Mouse (Mus musculus): ENCODE data around the gene Snx21. TPM values are rescaled to one million over a fixed set of nuclear protein-coding genes. Genes with fewer than 3 reads are reported as not detected.

The Snx21 gene
- polyA plus RNA-seq, 1 experiment, result 19.2 TPM

GRCm38 (mm10) chr2:164803201-164803920 is 17.7 kb downstream of the Snx21 start:
- peak overlapping the region; percentile 35 for H3K4me3 ChIP-seq (ENCODE audit: low read depth, low read length)
- no peaks in the 10 kb centered on the region for H3K27me3 ChIP-seq (ENCODE audit: control insufficient read depth, insufficient read depth, low read length)
- no peak for TF ChIP-seq POLR2A (IDR thresholded peaks at IDR 0.05; ENCODE audit: low read depth, low read length)
- no peak for TF ChIP-seq CTCF (IDR thresholded peaks at IDR 0.05; ENCODE audit: extremely low read depth, insufficient read length, insufficient replicate concordance, low read depth, low read length)
- 38% methylated on average over 16 of the region's 16 CpGs for WGBS
- H3K36me3 ChIP-seq (ENCODE audit: control insufficient read depth, insufficient read depth, low read length), result peaks cover 20% of the 10 kb centered on the region
- peak overlapping the region; percentile 52 for H3K27ac ChIP-seq (ENCODE audit: insufficient read depth, low read depth, low read length)
- peaks cover 10% of the 10 kb centered on the region; the same call in 1 of the 2 replicates for H3K4me1 ChIP-seq (ENCODE audit: control insufficient read depth, insufficient read depth, insufficient read length, low read length)

GRCm38 (mm10) chr2:164803921-164804313 is 18.3 kb downstream of the Snx21 start:
- Histone ChIP-seq H3K4me3 (ENCODE audit: low read depth, low read length) (peak overlapping the region; percentile 79), H3K4me1 (ENCODE audit: control insufficient read depth, insufficient read depth, insufficient read length, low read length) (peaks cover 10% of the 10 kb centered on the region; the same call in 1 of the 2 replicates), H3K36me3 (ENCODE audit: control insufficient read depth, insufficient read depth, low read length) (peaks cover 20% of the 10 kb centered on the region), H3K27me3 (ENCODE audit: control insufficient read depth, insufficient read depth, low read length) (no peaks in the 10 kb centered on the region), H3K27ac (ENCODE audit: insufficient read depth, low read depth, low read length) (peak overlapping the region; percentile 52)
- WGBS, result 7% methylated on average over 1 of the region's 1 CpGs
- no peak for TF ChIP-seq CTCF (IDR thresholded peaks at IDR 0.05; ENCODE audit: extremely low read depth, insufficient read length, insufficient replicate concordance, low read depth, low read length)

- Histone ChIP-seq H3K36me3 (ENCODE audit: control insufficient read depth, insufficient read depth, low read length) (peaks cover 16% of the 10 kb centered on the region), H3K4me3 (ENCODE audit: low read depth, low read length) (peak within 1 kb of the TSS; percentile 79), H3K27me3 (ENCODE audit: control insufficient read depth, insufficient read depth, low read length) (no peaks in the 10 kb centered on the region), H3K27ac (ENCODE audit: insufficient read depth, low read depth, low read length) (peak within 1 kb of the TSS; percentile 88), H3K4me1 (ENCODE audit: control insufficient read depth, insufficient read depth, insufficient read length, low read length) (peaks cover 10% of the 10 kb centered on the region; the same call in 1 of the 2 replicates)
- under 1% methylated on average over 47 of the region's 47 CpGs for WGBS
- no peak for TF ChIP-seq CTCF (IDR thresholded peaks at IDR 0.05; ENCODE audit: extremely low read depth, insufficient read length, insufficient replicate concordance, low read depth, low read length)
- TF ChIP-seq POLR2A (IDR thresholded peaks at IDR 0.05; ENCODE audit: low read depth, low read length), result peak; percentile 80
These were observed 19.1 kb downstream of the Snx21 start, which contains the start of the genes Acot8 and Zswim3 for GRCm38 (mm10) chr2:164804533-164805331. TSS of gene Acot8 (minus strand) at chr2:164804882. TSS of gene Zswim3 (plus strand) at chr2:164805098.

GRCm38 (mm10) chr2:164805332-164805718 is 19.7 kb downstream of the Snx21 start:
- no peaks in the 10 kb centered on the region for H3K27me3 ChIP-seq (ENCODE audit: control insufficient read depth, insufficient read depth, low read length)
- no peak for TF ChIP-seq POLR2A (IDR thresholded peaks at IDR 0.05; ENCODE audit: low read depth, low read length)
- no peak for TF ChIP-seq CTCF (IDR thresholded peaks at IDR 0.05; ENCODE audit: extremely low read depth, insufficient read length, insufficient replicate concordance, low read depth, low read length)
- peaks cover 12% of the 10 kb centered on the region for H3K36me3 ChIP-seq (ENCODE audit: control insufficient read depth, insufficient read depth, low read length)
- under 1% methylated on average over 21 of the region's 21 CpGs for WGBS
- peaks cover 10% of the 10 kb centered on the region; the same call in 1 of the 2 replicates for H3K4me1 ChIP-seq (ENCODE audit: control insufficient read depth, insufficient read depth, insufficient read length, low read length)
- peak overlapping the region; percentile 88 for H3K27ac ChIP-seq (ENCODE audit: insufficient read depth, low read depth, low read length)
- H3K4me3 ChIP-seq (ENCODE audit: low read depth, low read length), result peak overlapping the region; percentile 72

- 32% methylated on average over 7 of the region's 7 CpGs for WGBS
- H3K4me1 ChIP-seq (ENCODE audit: control insufficient read depth, insufficient read depth, insufficient read length, low read length), result peaks cover 10% of the 10 kb centered on the region; the same call in 1 of the 2 replicates
- H3K27ac ChIP-seq (ENCODE audit: insufficient read depth, low read depth, low read length), result peak overlapping the region; percentile 5; the same call in 1 of the 2 replicates
- no peaks in the 10 kb centered on the region for H3K27me3 ChIP-seq (ENCODE audit: control insufficient read depth, insufficient read depth, low read length)
- peaks cover 5% of the 10 kb centered on the region for H3K36me3 ChIP-seq (ENCODE audit: control insufficient read depth, insufficient read depth, low read length)
- H3K4me3 ChIP-seq (ENCODE audit: low read depth, low read length), result 0 out of 2 replicates have a peak overlapping the region, but pooled peaks have one; percentile 1
- TF ChIP-seq CTCF (IDR thresholded peaks at IDR 0.05; ENCODE audit: extremely low read depth, insufficient read length, insufficient replicate concordance, low read depth, low read length) (no peak), POLR2A (IDR thresholded peaks at IDR 0.05; ENCODE audit: low read depth, low read length) (no peak)
These were observed 21.0 kb downstream of the Snx21 start for GRCm38 (mm10) chr2:164806614-164807013.

- peaks cover 8% of the 10 kb centered on the region; the same call in 1 of the 2 replicates for H3K4me1 ChIP-seq (ENCODE audit: control insufficient read depth, insufficient read depth, insufficient read length, low read length)
- H3K27ac ChIP-seq (ENCODE audit: insufficient read depth, low read depth, low read length), result peak overlapping the region; percentile 29
- no peak overlapping the region for H3K4me3 ChIP-seq (ENCODE audit: low read depth, low read length)
- no peak for TF ChIP-seq POLR2A (IDR thresholded peaks at IDR 0.05; ENCODE audit: low read depth, low read length)
- TF ChIP-seq CTCF (IDR thresholded peaks at IDR 0.05; ENCODE audit: extremely low read depth, insufficient read length, insufficient replicate concordance, low read depth, low read length), result no peak
- 31% methylated on average over 2 of the region's 2 CpGs for WGBS
- peaks cover 4% of the 10 kb centered on the region for H3K36me3 ChIP-seq (ENCODE audit: control insufficient read depth, insufficient read depth, low read length)
- H3K27me3 ChIP-seq (ENCODE audit: control insufficient read depth, insufficient read depth, low read length), result no peaks in the 10 kb centered on the region
These were observed 27.9 kb downstream of the Snx21 start for GRCm38 (mm10) chr2:164813557-164813956.

- peaks cover 8% of the 10 kb centered on the region for H3K36me3 ChIP-seq (ENCODE audit: control insufficient read depth, insufficient read depth, low read length)
- H3K4me1 ChIP-seq (ENCODE audit: control insufficient read depth, insufficient read depth, insufficient read length, low read length), result peaks cover 8% of the 10 kb centered on the region; the same call in 1 of the 2 replicates
- H3K27ac ChIP-seq (ENCODE audit: insufficient read depth, low read depth, low read length), result no peak overlapping the region
- H3K27me3 ChIP-seq (ENCODE audit: control insufficient read depth, insufficient read depth, low read length), result no peaks in the 10 kb centered on the region
- no peak overlapping the region for H3K4me3 ChIP-seq (ENCODE audit: low read depth, low read length)
- no peak for TF ChIP-seq POLR2A (IDR thresholded peaks at IDR 0.05; ENCODE audit: low read depth, low read length)
- TF ChIP-seq CTCF (IDR thresholded peaks at IDR 0.05; ENCODE audit: extremely low read depth, insufficient read length, insufficient replicate concordance, low read depth, low read length), result no peak
- 83% methylated on average over 5 of the region's 5 CpGs for WGBS
These were observed 29.7 kb downstream of the Snx21 start for GRCm38 (mm10) chr2:164815348-164815747.
